Mouse (Mus musculus) megakaryocyte, embryonic 14.5 days (primary cell): ENCODE measurements at regions not wholly inside any gene's neighbourhood (a gene's known extent, or its start where the extent isn't known, plus 50 kb on each side); places are given as distances from the start of the nearest gene placed in this dataset.

Experiments used
- H3K27me3 ChIP-seq: replicated peaks from 2 replicates; pipeline ENCODE3; 2012; ENCODE audit warnings: inconsistent platforms
- H3K36me3 ChIP-seq: replicated peaks from 2 replicates; pipeline ENCODE3; 2012; ENCODE audit warnings: low read length, inconsistent platforms, mixed read lengths
- H3K4me1 ChIP-seq: 2 replicates; pipeline ENCODE4 v1.6.1; 2012; ENCODE audit warnings: inconsistent platforms
- H3K4me3 ChIP-seq: replicated peaks from 2 replicates; pipeline ENCODE3; 2012; ENCODE audit warnings: moderate library complexity, mild to moderate bottlenecking, inconsistent platforms
- H3K9me3 ChIP-seq: 2 replicates; pipeline ENCODE4 v1.6.1; 2012; ENCODE audit warnings: inconsistent platforms
- FLI1 ChIP-seq: IDR thresholded peaks from 2 replicates; pipeline ENCODE4 v1.6.1; 2012; ENCODE audit warnings: low read length, inconsistent platforms, mixed read lengths
- GATA1 ChIP-seq: IDR thresholded peaks from 3 replicates; pipeline ENCODE4 v1.6.1; 2012; ENCODE audit warnings: mixed read lengths, low read length, inconsistent platforms, borderline replicate concordance

GRCm38 (mm10) chr13:107927499-107928215, 116.6 kb upstream of the Smim15 start:
- Histone ChIP-seq H3K4me1 (peaks cover 16% of the 10 kb centered on the region), H3K27me3 (peaks cover 8% of the 10 kb centered on the region), H3K4me3 (no peak overlapping the region), H3K36me3 (no peaks in the 10 kb centered on the region), H3K9me3 (no peaks in the 10 kb centered on the region)
- TF ChIP-seq GATA1 (no peak), FLI1 (no peak)

- H3K36me3 ChIP-seq = no peaks in the 10 kb centered on the region
- H3K4me3 ChIP-seq = no peak overlapping the region
- peaks cover 23% of the 10 kb centered on the region for H3K4me1 ChIP-seq
- H3K27me3 ChIP-seq = peaks cover 7% of the 10 kb centered on the region
- peaks cover 4% of the 10 kb centered on the region; the same call in 1 of the 2 replicates for H3K9me3 ChIP-seq
- TF ChIP-seq FLI1 = no peak
- TF ChIP-seq GATA1 = no peak
These were observed 118.8 kb upstream of the Smim15 start for GRCm38 (mm10) chr13:107925470-107925869.

- no peak for TF ChIP-seq FLI1
These were observed 120.8 kb upstream of the Smim15 start for GRCm38 (mm10) chr13:107923129-107924114.

GRCm38 (mm10) chr13:107919403-107919802, 124.8 kb upstream of the Smim15 start:
- Histone ChIP-seq H3K27me3 (peaks cover 4% of the 10 kb centered on the region), H3K36me3 (no peaks in the 10 kb centered on the region), H3K9me3 (peaks cover 20% of the 10 kb centered on the region), H3K4me3 (no peak overlapping the region), H3K4me1 (peaks cover 46% of the 10 kb centered on the region)
- TF ChIP-seq FLI1 = no peak

More at GRCm38 (mm10) chr13:107923129-107924114, 120.8 kb upstream of the Smim15 start:
- Histone ChIP-seq H3K4me3 (no peak overlapping the region), H3K4me1 (peaks cover 29% of the 10 kb centered on the region), H3K27me3 (peaks cover 4% of the 10 kb centered on the region), H3K36me3 (no peaks in the 10 kb centered on the region), H3K9me3 (peaks cover 15% of the 10 kb centered on the region)

- TF ChIP-seq GATA1 (no peak), FLI1 (no peak)
- Histone ChIP-seq H3K4me1 (peaks cover 46% of the 10 kb centered on the region), H3K27me3 (peaks cover 4% of the 10 kb centered on the region), H3K9me3 (peaks cover 20% of the 10 kb centered on the region), H3K36me3 (no peaks in the 10 kb centered on the region), H3K4me3 (no peak overlapping the region)
These were observed 125.8 kb upstream of the Smim15 start for GRCm38 (mm10) chr13:107918478-107918877.

GRCm38 (mm10) chr13:107918065-107918464, 126.2 kb upstream of the Smim15 start:
- Histone ChIP-seq H3K9me3 (peaks cover 20% of the 10 kb centered on the region), H3K27me3 (peaks cover 7% of the 10 kb centered on the region), H3K4me1 (peaks cover 42% of the 10 kb centered on the region), H3K36me3 (no peaks in the 10 kb centered on the region), H3K4me3 (no peak overlapping the region)
- TF ChIP-seq GATA1 (no peak), FLI1 (0 out of 2 replicates have a peak, but pooled peaks have one; percentile 11)

- Histone ChIP-seq H3K27me3 (peaks cover 7% of the 10 kb centered on the region), H3K4me3 (no peak overlapping the region), H3K9me3 (peaks cover 20% of the 10 kb centered on the region), H3K36me3 (no peaks in the 10 kb centered on the region), H3K4me1 (peaks cover 41% of the 10 kb centered on the region)
- TF ChIP-seq GATA1 (no peak), FLI1 (no peak)
These were observed 126.7 kb upstream of the Smim15 start for GRCm38 (mm10) chr13:107917564-107917963.

- Histone ChIP-seq H3K4me1 (peaks cover 8% of the 10 kb centered on the region; the same call in 1 of the 2 replicates), H3K4me3 (no peak overlapping the region), H3K9me3 (peaks cover 3% of the 10 kb centered on the region; the same call in 1 of the 2 replicates), H3K27me3 (peaks cover 13% of the 10 kb centered on the region), H3K36me3 (no peaks in the 10 kb centered on the region)
- TF ChIP-seq FLI1 = no peak
- no peak for TF ChIP-seq GATA1
These were observed 134.1 kb upstream of the Smim15 start for GRCm38 (mm10) chr13:107910125-107910524.

- Histone ChIP-seq H3K9me3 (peaks cover 8% of the 10 kb centered on the region; the same call in 1 of the 2 replicates), H3K36me3 (no peaks in the 10 kb centered on the region), H3K4me1 (peaks cover 10% of the 10 kb centered on the region), H3K27me3 (peaks cover 13% of the 10 kb centered on the region), H3K4me3 (no peak overlapping the region)
- TF ChIP-seq GATA1 = no peak
- no peak for TF ChIP-seq FLI1
These were observed 134.7 kb upstream of the Smim15 start for GRCm38 (mm10) chr13:107909343-107910067.
